Mouse (Mus musculus) forebrain, embryonic 13.5 days (tissue): ENCODE measurements around the gene Chd3. TPM values are rescaled to one million over a fixed set of nuclear protein-coding genes. Genes with fewer than 3 reads are reported as not detected.
"Not testable (repeated sequence)": the region's sequence is repeated elsewhere in the genome, so short reads cannot be mapped to it uniquely, and the experiment has no call there.

Experiments
- ATAC-seq: fragments of 200-750 bp; cut with Nextera tagmentation; 2 replicates; pipeline ENCODE4 v1.8.0; 2017
- H3K27ac ChIP-seq: fragments of 300-500 bp; sonication (generic); 2 replicates; pipeline ENCODE4 v1.5.1; 2015; ENCODE audit warnings: inconsistent platforms, mild to moderate bottlenecking, moderate library complexity
- H3K27me3 ChIP-seq: fragments of 300-500 bp; sonication (generic); 2 replicates; pipeline ENCODE4 v1.6.1; 2015; ENCODE audit warnings: mild to moderate bottlenecking, inconsistent platforms
- H3K36me3 ChIP-seq: fragments of 300-500 bp; sonication (generic); 2 replicates; pipeline ENCODE4 v1.6.1; 2015; ENCODE audit warnings: mild to moderate bottlenecking, inconsistent platforms; ENCODE audit not compliant: poor library complexity, severe bottlenecking
- H3K4me1 ChIP-seq: fragments of 300-500 bp; sonication (generic); 2 replicates; pipeline ENCODE4 v1.6.1; 2015; ENCODE audit warnings: inconsistent platforms
- H3K4me2 ChIP-seq: fragments of 300-500 bp; sonication (generic); 2 replicates; pipeline ENCODE4 v1.6.1; 2015; ENCODE audit warnings: inconsistent platforms, mild to moderate bottlenecking, moderate library complexity
- H3K4me3 ChIP-seq: fragments of 300-500 bp; sonication (generic); 2 replicates; pipeline ENCODE4 v1.5.1; 2015; ENCODE audit warnings: mild to moderate bottlenecking, inconsistent platforms
- H3K9ac ChIP-seq: fragments of 300-500 bp; sonication (generic); 2 replicates; pipeline ENCODE4 v1.6.1; 2015; ENCODE audit warnings: mild to moderate bottlenecking, inconsistent platforms
- H3K9me3 ChIP-seq: fragments of 300-500 bp; sonication (generic); replicated peaks from 2 replicates; pipeline ENCODE4 v1.6.1; 2016; ENCODE audit warnings: inconsistent platforms
- WGBS: fragments of 180-500 bp; shearing (Covaris S2); methylation state at CpG from one replicate; pipeline ENCODE4 v1.1.7; 2015; 5-methylcytosine and 5-hydroxymethylcytosine counted together
- polyA plus RNA-seq: library from polyadenylated mRNA; unstranded; fragments of >200 nt; fragmentation: Nextera tagmentation; extraction: Ambion mirVana; gene quantifications from 2 replicates; pipeline ENCODE4 v1.2.1, GENCODE M21; 2015

Chd3 gene
- polyA plus RNA-seq, 1 experiment from 2014 or later: 106 TPM

- H3K4me1 ChIP-seq: peaks cover 55% of the 10 kb centered on the region
These were observed 45.5 kb downstream of the Chd3 start, which contains the start of the genes Cntrob and Trappc1 for GRCm38 (mm10) chr11:69323667-69324111. Cntrob (minus strand) TSS chr11:69323775. Trappc1 (plus strand) TSS chr11:69323980.

DNA sequence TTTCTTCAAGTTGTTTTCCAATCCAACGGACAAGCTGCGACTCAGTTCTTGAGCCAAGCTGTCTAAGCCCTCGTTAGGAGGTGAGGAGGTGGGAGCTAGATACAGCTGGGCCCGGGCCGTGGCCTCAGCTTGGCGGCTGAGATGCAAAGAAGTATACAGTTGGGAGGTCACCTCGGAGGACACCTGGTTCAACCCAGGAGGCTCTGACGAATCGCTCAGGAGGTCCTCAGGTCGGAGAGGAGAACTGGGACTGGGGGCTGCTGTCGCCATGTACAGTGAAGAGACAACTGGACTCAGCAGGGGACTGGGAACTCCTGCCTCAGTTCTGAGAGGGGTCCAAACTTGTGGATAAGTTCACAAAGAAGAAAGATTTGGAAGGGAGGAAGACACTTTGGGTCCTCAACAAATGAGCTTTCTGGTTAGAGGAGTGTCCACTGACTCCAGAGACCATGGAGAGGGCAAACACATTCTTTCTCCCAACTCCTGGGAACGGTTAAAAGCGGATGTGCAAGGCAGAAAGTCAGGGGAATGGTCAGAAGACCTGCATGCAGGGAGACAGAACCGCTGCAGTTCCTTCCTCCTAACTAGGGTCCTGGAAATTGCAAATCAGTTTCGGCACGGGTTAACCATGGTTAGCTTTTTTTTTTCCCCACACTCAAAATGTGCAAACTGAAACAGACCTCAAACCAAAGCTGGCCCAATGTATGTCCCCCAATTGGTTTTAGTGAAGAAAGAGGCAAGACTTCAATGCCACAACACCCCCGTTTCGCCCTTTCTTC is 46.3 kb downstream of the Chd3 start:
- H3K27ac ChIP-seq: peak overlapping the region; percentile 85
- H3K4me2 ChIP-seq: peak overlapping the region; percentile 79
- H3K9ac ChIP-seq: peak overlapping the region; percentile 84
- H3K27me3 ChIP-seq: peaks cover 14% of the 10 kb centered on the region
- H3K36me3 ChIP-seq: peaks cover 33% of the 10 kb centered on the region
- peaks cover 55% of the 10 kb centered on the region for H3K4me1 ChIP-seq
- 18% methylated on average over 18 of the region's 18 CpGs for WGBS
- peak overlapping the region; percentile 52 for H3K4me3 ChIP-seq
- no peak for ATAC-seq
- H3K9me3 ChIP-seq: no peaks in the 10 kb centered on the region

More at GRCm38 (mm10) chr11:69323667-69324111, 45.5 kb downstream of the Chd3 start, which contains the start of the genes Cntrob and Trappc1:
- peak within 1 kb of the TSS; percentile 79 for H3K4me2 ChIP-seq
- peaks cover 18% of the 10 kb centered on the region for H3K27me3 ChIP-seq
- H3K9me3 ChIP-seq: no peaks in the 10 kb centered on the region
- peaks cover 25% of the 10 kb centered on the region for H3K36me3 ChIP-seq
- H3K9ac ChIP-seq: peak within 1 kb of the TSS; percentile 84
- ATAC-seq: peak; percentile 94
- peak within 1 kb of the TSS; percentile 52 for H3K4me3 ChIP-seq
- WGBS: under 1% methylated on average over 30 of the region's 30 CpGs
- H3K27ac ChIP-seq: peak within 1 kb of the TSS; percentile 85

GRCm38 (mm10) chr11:69322010-69322409 is 47.2 kb downstream of the Chd3 start:
- H3K9ac ChIP-seq: peak overlapping the region; percentile 84
- ATAC-seq: no peak
- peak overlapping the region; percentile 42; the same call in 1 of the 2 replicates for H3K27ac ChIP-seq
- peaks cover 53% of the 10 kb centered on the region for H3K4me1 ChIP-seq
- peak overlapping the region; percentile 79 for H3K4me2 ChIP-seq
- peak overlapping the region; percentile 52 for H3K4me3 ChIP-seq
- H3K9me3 ChIP-seq: no peaks in the 10 kb centered on the region
- peaks cover 40% of the 10 kb centered on the region for H3K36me3 ChIP-seq
- 60% methylated on average over 6 of the region's 6 CpGs for WGBS
- H3K27me3 ChIP-seq: peaks cover 5% of the 10 kb centered on the region

DNA sequence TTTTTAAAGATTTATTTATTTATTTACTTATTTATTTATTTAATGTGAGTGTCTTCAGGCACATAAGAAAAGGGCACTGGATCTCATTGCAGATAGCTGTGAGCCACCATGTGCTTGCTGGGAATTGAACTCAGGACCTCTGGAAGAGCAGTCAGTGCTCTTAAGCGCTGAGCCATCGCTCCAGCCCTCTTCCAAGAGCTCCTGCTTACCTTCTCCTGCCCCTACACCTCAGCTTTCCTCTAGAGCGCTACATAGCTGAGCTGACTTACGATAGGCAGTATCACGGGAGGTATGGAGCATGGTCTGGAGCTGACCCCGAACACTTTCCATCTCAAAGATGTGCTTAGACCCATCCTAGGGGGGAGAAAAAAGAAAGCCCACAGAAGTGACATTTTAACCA is 47.6 kb downstream of the Chd3 start:
- Histone ChIP-seq H3K9ac (peak overlapping the region; percentile 84; the same call in 1 of the 2 replicates), H3K9me3 (no peaks in the 10 kb centered on the region), H3K4me1 (peaks cover 49% of the 10 kb centered on the region), H3K36me3 (peaks cover 44% of the 10 kb centered on the region), H3K4me3 (peak overlapping the region; percentile 52), H3K4me2 (peak overlapping the region; percentile 79), H3K27ac (no peak overlapping the region), H3K27me3 (peaks cover under 1% of the 10 kb centered on the region; the same call in 1 of the 2 replicates)
- 91% methylated on average over 6 of the region's 6 CpGs for WGBS
- no peak for ATAC-seq

DNA sequence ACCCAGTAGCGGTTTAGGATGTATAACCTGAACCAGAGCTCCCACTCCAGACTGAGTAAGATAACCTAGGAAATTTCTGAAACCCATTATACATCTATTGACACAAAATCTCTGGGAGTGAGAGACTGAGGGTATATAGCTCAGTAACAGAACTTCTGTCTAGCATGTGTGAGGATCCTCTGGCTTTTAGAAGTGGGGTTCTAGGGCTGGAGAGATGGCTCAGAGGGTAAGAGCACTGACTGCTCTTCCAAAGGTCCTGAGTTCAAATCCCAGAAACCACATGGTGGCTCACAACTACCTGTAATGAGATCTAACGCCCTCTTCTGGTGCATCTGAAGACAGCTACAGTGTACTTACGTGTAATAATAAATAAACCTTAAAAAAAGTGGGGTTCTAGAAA is 51.2 kb downstream of the Chd3 start:
- WGBS: 94% methylated on average over 3 of the region's 3 CpGs
- H3K27ac ChIP-seq, H3K9me3 ChIP-seq, H3K4me2 ChIP-seq, H3K4me3 ChIP-seq, H3K27me3 ChIP-seq, ATAC-seq, H3K9ac ChIP-seq: not testable (repeated sequence)
- Histone ChIP-seq H3K36me3 (peaks cover 76% of the 10 kb centered on the region), H3K4me1 (peaks cover 24% of the 10 kb centered on the region)

GRCm38 (mm10) chr11:69316361-69316760 is 52.8 kb downstream of the Chd3 start:
- no peak for ATAC-seq
- H3K27ac ChIP-seq: no peak overlapping the region
- H3K9ac ChIP-seq: no peak overlapping the region
- H3K4me1 ChIP-seq: peaks cover 8% of the 10 kb centered on the region
- H3K9me3 ChIP-seq: no peaks in the 10 kb centered on the region
- no peaks in the 10 kb centered on the region for H3K27me3 ChIP-seq
- H3K36me3 ChIP-seq: peaks cover 90% of the 10 kb centered on the region
- H3K4me2 ChIP-seq: no peak overlapping the region
- 97% methylated on average over 6 of the region's 6 CpGs for WGBS
- H3K4me3 ChIP-seq: no peak overlapping the region

DNA sequence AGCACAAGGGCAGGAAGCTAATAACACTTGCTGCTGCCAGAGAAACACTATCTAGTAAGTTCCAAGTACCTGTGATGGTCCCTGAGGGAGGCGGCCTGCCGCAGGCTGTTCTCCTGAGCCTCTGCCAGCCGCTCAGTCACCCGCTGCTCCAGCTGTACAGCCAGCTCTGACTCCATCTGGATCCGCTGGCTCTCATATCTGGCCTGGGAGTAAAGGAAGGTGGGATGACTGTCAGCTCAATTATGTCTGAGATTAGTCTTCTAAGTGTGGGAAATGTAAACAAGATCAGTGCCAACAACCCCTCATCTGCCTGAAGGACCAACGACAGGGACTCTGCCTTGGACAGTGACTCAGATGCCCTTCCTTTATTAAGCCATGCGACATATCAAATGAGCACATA is 57.9 kb downstream of the Chd3 start:
- no peak overlapping the region for H3K27ac ChIP-seq

GRCm38 (mm10) chr11:69306039-69306438 is 63.2 kb downstream of the Chd3 start:
- ATAC-seq: no peak
- Histone ChIP-seq H3K4me1 (no peaks in the 10 kb centered on the region), H3K4me2 (no peak overlapping the region), H3K9me3 (no peaks in the 10 kb centered on the region), H3K27me3 (no peaks in the 10 kb centered on the region), H3K4me3 (no peak overlapping the region), H3K27ac (no peak overlapping the region), H3K36me3 (peaks cover 94% of the 10 kb centered on the region), H3K9ac (no peak overlapping the region)
- WGBS: 99% methylated on average over 2 of the region's 2 CpGs

More for the DNA sequence above, 57.9 kb downstream of the Chd3 start:
- H3K4me1 ChIP-seq: no peaks in the 10 kb centered on the region
- whole genome bisulfite sequencing: 86% methylated on average over 7 of the region's 7 CpGs
- no peaks in the 10 kb centered on the region for H3K27me3 ChIP-seq
- H3K4me2 ChIP-seq: no peak overlapping the region
- ATAC-seq: no peak
- H3K36me3 ChIP-seq: peaks cover 91% of the 10 kb centered on the region
- no peaks in the 10 kb centered on the region for H3K9me3 ChIP-seq
- H3K4me3 ChIP-seq: no peak overlapping the region
- peak overlapping the region; percentile 37; the same call in 1 of the 2 replicates for H3K9ac ChIP-seq

DNA sequence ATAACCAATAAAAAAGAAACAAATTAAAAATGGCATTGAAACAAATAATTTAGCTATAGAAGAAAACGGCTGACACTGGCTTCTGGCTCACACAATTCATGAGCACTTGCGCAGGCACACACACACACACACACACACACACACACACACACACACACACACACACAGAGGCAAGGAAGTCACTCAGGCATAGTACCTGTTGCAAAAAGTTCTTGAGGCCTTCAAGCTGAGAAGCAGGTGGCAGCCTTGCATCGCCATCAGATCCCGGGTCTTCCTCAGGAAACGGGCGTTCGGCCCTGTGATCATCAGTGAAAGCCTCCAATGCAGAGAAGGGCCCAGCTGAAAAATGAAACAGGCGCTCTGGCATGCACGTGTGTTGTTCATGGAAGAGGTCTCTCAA is 63.9 kb downstream of the Chd3 start:
- Histone ChIP-seq H3K9me3 (no peaks in the 10 kb centered on the region), H3K27ac (no peak overlapping the region), H3K36me3 (peaks cover 92% of the 10 kb centered on the region), H3K27me3 (no peaks in the 10 kb centered on the region), H3K4me3 (no peak overlapping the region), H3K4me2 (no peak overlapping the region), H3K4me1 (no peaks in the 10 kb centered on the region), H3K9ac (no peak overlapping the region)
- WGBS: 91% methylated on average over 9 of the region's 9 CpGs
- ATAC-seq: no peak

- H3K9me3 ChIP-seq: no peaks in the 10 kb centered on the region
- H3K27ac ChIP-seq: no peak overlapping the region
- H3K36me3 ChIP-seq: peaks cover 94% of the 10 kb centered on the region
- no peak for ATAC-seq
- no peak overlapping the region for H3K4me3 ChIP-seq
- H3K9ac ChIP-seq: no peak overlapping the region
- no peaks in the 10 kb centered on the region for H3K4me1 ChIP-seq
- H3K4me2 ChIP-seq: no peak overlapping the region
- 78% methylated on average over 7 of the region's 7 CpGs for WGBS
- H3K27me3 ChIP-seq: no peaks in the 10 kb centered on the region
These were observed 66.4 kb downstream of the Chd3 start for GRCm38 (mm10) chr11:69302817-69303216.

- peak overlapping the region; percentile 0; the same call in 1 of the 2 replicates for H3K9ac ChIP-seq
- WGBS: 62% methylated on average over 7 of the region's 7 CpGs
These were observed 71.0 kb downstream of the Chd3 start for GRCm38 (mm10) chr11:69298231-69298630.

GRCm38 (mm10) chr11:69297799-69298198 is 71.4 kb downstream of the Chd3 start:
- H3K27me3 ChIP-seq: no peaks in the 10 kb centered on the region
- ATAC-seq: no peak
- no peaks in the 10 kb centered on the region for H3K9me3 ChIP-seq
- peaks cover 54% of the 10 kb centered on the region for H3K36me3 ChIP-seq
- WGBS: 95% methylated on average over 2 of the region's 2 CpGs
- H3K4me3 ChIP-seq: no peak overlapping the region
- no peak overlapping the region for H3K27ac ChIP-seq
- no peaks in the 10 kb centered on the region for H3K4me1 ChIP-seq
- H3K9ac ChIP-seq: no peak overlapping the region
- no peak overlapping the region for H3K4me2 ChIP-seq

More at GRCm38 (mm10) chr11:69298231-69298630, 71.0 kb downstream of the Chd3 start:
- H3K4me1 ChIP-seq: no peaks in the 10 kb centered on the region
- no peak overlapping the region for H3K4me2 ChIP-seq
- H3K4me3 ChIP-seq: no peak overlapping the region
- peaks cover 58% of the 10 kb centered on the region for H3K36me3 ChIP-seq
- no peaks in the 10 kb centered on the region for H3K9me3 ChIP-seq
- no peak for ATAC-seq
- H3K27me3 ChIP-seq: no peaks in the 10 kb centered on the region
- no peak overlapping the region for H3K27ac ChIP-seq
